Mouse (Mus musculus) frontal cortex, adult 2 months (tissue): ENCODE measurements at regions not wholly inside any gene's neighbourhood (a gene's known extent, or its start where the extent isn't known, plus 50 kb on each side); places are given as distances from the start of the nearest gene placed in this dataset.

Source experiments
- DNase-seq, 2 experiments: peaks; one replicate each; pipeline ENCODE4 v3.0.0; 2022; ENCODE audit warnings: low spot score in 1 of 2; ENCODE audit errors: extremely low spot score in 1 of 2

DNA sequence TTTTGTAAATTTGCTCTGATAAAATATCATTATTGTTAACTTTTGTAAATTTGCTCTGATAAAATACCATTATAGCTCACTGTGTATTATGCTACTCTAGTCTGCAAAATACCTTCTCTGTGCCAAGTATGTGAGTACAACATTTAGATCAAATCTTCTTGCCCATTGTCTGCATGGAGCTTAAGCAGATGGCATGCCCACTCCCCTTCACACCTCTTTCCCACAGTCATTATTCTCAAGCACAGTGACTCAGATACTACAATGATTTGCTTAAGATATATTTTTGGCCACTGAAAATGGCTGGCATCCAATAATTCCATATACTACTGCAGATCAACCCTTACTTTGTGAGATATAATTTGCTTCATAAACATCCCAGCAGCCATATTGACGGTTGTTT is 533.6 kb upstream of the Cntn4 start:
- peak; percentile 20 to 59 for DNase-seq
